Mouse (Mus musculus): ENCODE results near the gene Coro6. TPM values are rescaled to one million over a fixed set of nuclear protein-coding genes. Genes with fewer than 3 reads are reported as not detected.

The Coro6 gene
- polyA plus RNA-seq, 1 experiment from 2014 or later: 0.22 TPM

DNA sequence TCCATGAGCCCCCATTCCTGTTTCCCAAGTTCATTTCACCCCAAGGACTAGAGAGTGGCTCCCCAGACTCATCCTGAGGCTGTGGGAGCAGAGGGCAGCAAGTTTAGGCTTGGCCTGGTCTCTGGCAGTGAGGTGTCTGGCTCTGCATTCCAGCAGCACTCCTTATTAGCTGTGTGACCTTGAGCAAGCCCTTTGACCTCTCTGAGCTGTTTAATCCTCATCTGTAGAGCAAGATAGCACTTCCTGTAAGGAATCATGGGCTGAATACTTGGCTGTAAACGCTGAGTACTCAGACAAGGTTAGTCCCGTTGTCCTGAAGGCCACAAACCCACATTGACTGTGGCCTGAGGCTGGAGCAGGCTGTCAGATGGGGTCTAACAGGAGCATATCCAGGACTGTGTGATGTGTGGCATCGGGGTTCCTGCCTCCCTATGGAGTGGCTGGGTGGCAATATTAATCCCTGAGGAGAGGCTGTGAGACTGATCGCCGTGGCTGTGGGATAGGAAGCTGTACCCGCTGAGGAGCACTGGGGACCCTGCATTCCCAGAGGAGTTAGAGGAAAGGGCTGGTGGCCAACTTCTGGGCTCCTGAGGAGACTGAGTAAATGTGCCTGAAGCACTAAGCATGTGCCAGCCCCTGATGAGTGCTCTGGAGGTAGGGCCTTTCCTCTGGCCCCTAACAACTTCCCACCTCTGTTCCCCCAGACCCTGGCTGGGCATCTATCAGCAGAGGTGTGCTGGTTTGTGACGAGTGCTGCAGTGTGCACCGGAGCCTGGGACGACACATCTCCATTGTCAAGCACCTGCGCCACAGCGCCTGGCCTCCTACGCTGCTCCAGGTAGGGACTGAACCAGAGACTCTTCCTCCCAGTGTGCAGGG is 36.3 kb downstream of the Coro6 start:
- Histone ChIP-seq H3K4me1 (ENCODE audit: insufficient read depth) (peaks cover 12% of the 10 kb centered on the region), H3K9ac (peak overlapping the region; percentile 14; the same call in 1 of the 2 replicates)
- no peak for ATAC-seq (ENCODE audit: insufficient read depth)

DNA sequence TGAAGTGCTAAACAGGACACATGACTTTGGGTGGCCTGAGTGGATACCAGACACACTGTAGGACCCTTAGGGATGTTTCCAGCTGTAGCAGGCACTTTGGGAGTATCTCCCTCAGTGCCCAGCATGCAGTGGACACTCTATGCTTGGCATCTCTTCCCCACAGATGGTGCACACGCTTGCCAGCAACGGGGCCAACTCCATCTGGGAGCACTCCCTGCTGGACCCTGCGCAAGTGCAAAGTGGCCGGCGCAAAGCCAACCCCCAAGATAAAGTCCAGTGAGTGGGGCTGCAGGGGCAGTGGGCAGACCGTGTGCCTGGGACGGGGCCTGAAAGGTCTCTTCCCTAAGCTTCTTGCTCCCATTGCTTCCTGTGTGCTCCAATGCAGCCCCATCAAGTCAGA is 37.1 kb downstream of the Coro6 start:
- no peaks in the 10 kb centered on the region for H3K27me3 ChIP-seq (ENCODE audit: insufficient read depth, low read length)
- no peak overlapping the region for H3K27ac ChIP-seq (ENCODE audit: low read depth)
- H3K9ac ChIP-seq: no peak overlapping the region
- no peak overlapping the region for H3K4me2 ChIP-seq
- TF ChIP-seq CTCF (IDR thresholded peaks at IDR 0.05; ENCODE audit: low read depth): no peak
- H3K4me1 ChIP-seq (ENCODE audit: insufficient read depth): peaks cover 9% of the 10 kb centered on the region
- 85% methylated on average over 7 of the region's 7 CpGs for WGBS
- no peaks in the 10 kb centered on the region for H3K9me3 ChIP-seq (ENCODE audit: low read depth, low read length)
- no peak overlapping the region for H3K4me3 ChIP-seq (ENCODE audit: low read depth, low read length)
- DNase-seq: no peak
- ATAC-seq (ENCODE audit: insufficient read depth): no peak
- H3K36me3 ChIP-seq (ENCODE audit: insufficient read depth): peaks cover 55% of the 10 kb centered on the region

More for the DNA sequence above, 36.3 kb downstream of the Coro6 start:
- TF ChIP-seq CTCF (IDR thresholded peaks at IDR 0.05; ENCODE audit: low read depth): no peak
- Histone ChIP-seq H3K4me2 (peak overlapping the region; percentile 36; the same call in 1 of the 2 replicates), H3K9me3 (ENCODE audit: low read depth, low read length) (no peaks in the 10 kb centered on the region), H3K27ac (ENCODE audit: low read depth) (peak overlapping the region; percentile 91), H3K27me3 (ENCODE audit: insufficient read depth, low read length) (no peaks in the 10 kb centered on the region), H3K36me3 (ENCODE audit: insufficient read depth) (peaks cover 47% of the 10 kb centered on the region), H3K4me3 (ENCODE audit: low read depth, low read length) (no peak overlapping the region)
- WGBS: 74% methylated on average over 12 of the region's 12 CpGs
- DNase-seq: no peak

DNA sequence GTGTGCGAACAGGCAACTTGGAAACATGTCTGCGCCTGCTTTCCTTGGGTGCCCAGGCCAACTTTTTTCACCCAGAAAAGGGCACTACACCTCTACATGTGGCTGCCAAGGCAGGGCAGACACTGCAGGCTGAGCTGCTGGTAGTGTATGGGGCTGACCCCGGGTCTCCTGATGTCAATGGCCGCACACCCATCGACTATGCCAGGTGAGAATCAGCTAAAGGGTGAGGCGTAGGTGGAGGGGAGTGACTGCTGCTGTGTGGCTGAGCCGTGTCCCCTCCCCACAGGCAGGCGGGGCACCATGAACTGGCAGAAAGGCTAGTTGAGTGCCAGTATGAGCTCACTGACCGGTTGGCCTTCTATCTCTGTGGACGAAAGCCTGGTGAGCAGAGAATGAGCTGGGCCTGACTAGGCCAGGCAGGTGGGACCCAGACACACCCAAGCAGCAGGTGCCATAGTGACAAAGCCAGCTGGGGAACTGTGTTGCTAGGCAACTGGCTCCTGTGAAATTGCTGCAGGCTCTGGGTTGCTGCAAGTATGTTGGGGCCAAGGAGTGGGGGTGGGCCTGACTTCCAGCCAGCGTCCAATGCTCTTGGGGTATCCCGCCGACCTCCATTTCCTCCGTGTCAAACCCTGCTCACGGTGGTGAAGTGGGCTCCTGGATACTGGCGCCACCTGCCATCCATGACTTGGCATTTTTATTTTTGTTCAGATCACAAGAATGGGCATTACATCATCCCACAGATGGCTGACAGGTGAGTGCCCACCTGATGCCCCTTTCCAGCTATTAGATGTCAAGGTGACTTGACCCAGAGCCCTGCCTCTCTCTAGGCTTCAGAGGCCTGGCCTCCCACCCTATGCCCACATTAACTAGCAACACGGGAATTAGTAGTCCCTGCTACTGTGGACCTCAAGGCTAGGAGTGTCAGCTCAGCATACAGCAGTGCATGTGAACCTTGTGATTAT is 38.4 kb downstream of the Coro6 start:
- Histone ChIP-seq H3K4me1 (ENCODE audit: insufficient read depth) (peaks cover 9% of the 10 kb centered on the region), H3K36me3 (ENCODE audit: insufficient read depth) (peaks cover 68% of the 10 kb centered on the region), H3K27me3 (ENCODE audit: insufficient read depth, low read length) (no peaks in the 10 kb centered on the region), H3K4me2 (no peak overlapping the region), H3K27ac (ENCODE audit: low read depth) (no peak overlapping the region), H3K9me3 (ENCODE audit: low read depth, low read length) (no peaks in the 10 kb centered on the region), H3K9ac (no peak overlapping the region), H3K4me3 (ENCODE audit: low read depth, low read length) (no peak overlapping the region)
- DNase-seq (no peak), ATAC-seq (ENCODE audit: insufficient read depth) (no peak)
- no peak for TF ChIP-seq CTCF (IDR thresholded peaks at IDR 0.05; ENCODE audit: low read depth)
- 72% methylated on average over 17 of the region's 17 CpGs for WGBS

DNA sequence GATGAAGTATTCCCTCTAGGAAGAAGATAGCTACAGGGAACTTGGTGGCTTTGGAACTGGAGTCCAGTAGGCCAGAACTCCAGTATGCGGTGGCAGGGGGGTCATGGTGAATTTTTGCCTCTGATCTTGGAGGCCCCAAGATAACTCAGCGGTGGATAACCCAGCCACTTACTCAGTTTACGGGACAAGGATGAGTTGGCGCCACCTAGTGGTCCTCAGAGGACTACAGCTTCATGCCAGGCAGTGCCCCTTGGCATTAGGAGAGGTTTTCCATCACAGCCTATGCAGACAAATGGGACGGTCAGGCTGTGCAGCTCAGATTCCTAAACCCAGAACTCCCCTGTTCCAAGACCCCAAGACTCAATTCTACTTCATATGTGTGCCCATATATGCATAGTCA is 39.2 kb downstream of the Coro6 start:
- Histone ChIP-seq H3K36me3 (ENCODE audit: insufficient read depth) (peaks cover 74% of the 10 kb centered on the region), H3K27me3 (ENCODE audit: insufficient read depth, low read length) (no peaks in the 10 kb centered on the region), H3K4me3 (ENCODE audit: low read depth, low read length) (no peak overlapping the region), H3K9ac (no peak overlapping the region), H3K4me2 (no peak overlapping the region), H3K27ac (ENCODE audit: low read depth) (no peak overlapping the region), H3K9me3 (ENCODE audit: low read depth, low read length) (no peaks in the 10 kb centered on the region), H3K4me1 (ENCODE audit: insufficient read depth) (peaks cover 9% of the 10 kb centered on the region)
- ATAC-seq (ENCODE audit: insufficient read depth): no peak
- WGBS: 21% methylated on average over 5 of the region's 5 CpGs
- peak; percentile 91 for TF ChIP-seq CTCF (IDR thresholded peaks at IDR 0.05; ENCODE audit: low read depth)
- peak; percentile 89 for DNase-seq

DNA sequence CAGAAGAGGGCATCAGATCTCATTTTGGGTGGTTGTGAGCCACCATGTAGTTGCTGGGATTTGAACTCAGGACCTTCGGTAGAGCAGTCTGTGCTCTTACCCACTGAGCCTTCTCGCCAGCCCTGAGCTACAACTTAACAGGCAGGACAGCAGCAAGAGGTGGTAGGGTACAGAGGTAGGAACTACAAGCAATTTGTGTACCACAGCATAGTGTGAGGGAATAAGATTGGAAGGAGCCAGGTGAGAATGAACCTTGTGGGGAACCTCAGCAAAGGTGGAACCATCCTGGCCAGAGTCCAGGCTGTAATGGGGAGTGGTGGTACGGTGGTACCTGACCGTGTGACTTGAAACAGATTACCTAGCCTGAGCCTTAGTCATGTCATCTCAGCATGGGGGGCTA is 39.8 kb downstream of the Coro6 start:
- Histone ChIP-seq H3K9ac (no peak overlapping the region), H3K36me3 (ENCODE audit: insufficient read depth) (peaks cover 79% of the 10 kb centered on the region), H3K4me3 (ENCODE audit: low read depth, low read length) (no peak overlapping the region), H3K9me3 (ENCODE audit: low read depth, low read length) (no peaks in the 10 kb centered on the region), H3K4me1 (ENCODE audit: insufficient read depth) (peaks cover 7% of the 10 kb centered on the region), H3K4me2 (no peak overlapping the region), H3K27me3 (ENCODE audit: insufficient read depth, low read length) (no peaks in the 10 kb centered on the region), H3K27ac (ENCODE audit: low read depth) (no peak overlapping the region)
- ATAC-seq (ENCODE audit: insufficient read depth): no peak
- no peak for TF ChIP-seq CTCF (IDR thresholded peaks at IDR 0.05; ENCODE audit: low read depth)
- DNase-seq: no peak
- 92% methylated on average over 4 of the region's 4 CpGs for WGBS

DNA sequence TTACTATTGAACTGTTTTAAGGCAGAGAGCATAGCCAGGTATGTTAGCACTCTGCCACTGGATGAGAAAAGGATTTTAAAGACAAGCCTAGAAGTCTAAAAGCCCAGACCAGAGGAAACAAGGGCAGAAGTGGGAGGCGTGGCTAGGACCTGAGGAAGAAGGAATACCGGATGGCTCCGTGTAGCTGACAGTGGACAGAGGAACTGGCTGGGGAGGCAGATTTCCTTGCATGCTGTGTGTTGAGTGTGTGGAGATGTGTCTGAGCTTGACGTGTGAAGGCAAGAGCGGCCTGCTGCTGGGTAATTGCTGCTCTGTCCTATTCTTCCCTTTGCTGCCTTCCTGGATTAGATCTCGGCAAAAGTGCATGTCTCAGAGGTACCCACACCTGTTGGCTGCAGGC is 40.3 kb downstream of the Coro6 start:
- no peak overlapping the region for H3K9ac ChIP-seq

More for the DNA sequence above, 40.3 kb downstream of the Coro6 start:
- no peak for ATAC-seq (ENCODE audit: insufficient read depth)
- no peak overlapping the region for H3K27ac ChIP-seq (ENCODE audit: low read depth)
- peaks cover 84% of the 10 kb centered on the region for H3K36me3 ChIP-seq (ENCODE audit: insufficient read depth)
- peaks cover 3% of the 10 kb centered on the region; the same call in 1 of the 2 replicates for H3K4me1 ChIP-seq (ENCODE audit: insufficient read depth)
- DNase-seq: no peak
- no peaks in the 10 kb centered on the region for H3K9me3 ChIP-seq (ENCODE audit: low read depth, low read length)
- no peak for TF ChIP-seq CTCF (IDR thresholded peaks at IDR 0.05; ENCODE audit: low read depth)
- no peak overlapping the region for H3K4me3 ChIP-seq (ENCODE audit: low read depth, low read length)
- no peaks in the 10 kb centered on the region for H3K27me3 ChIP-seq (ENCODE audit: insufficient read depth, low read length)
- 67% methylated on average over 6 of the region's 6 CpGs for WGBS
- no peak overlapping the region for H3K4me2 ChIP-seq
